Mouse (Mus musculus) left cerebral cortex, adult 2 months (tissue): ENCODE results near the gene Dupd1. TPM values are rescaled to one million over a fixed set of nuclear protein-coding genes. Genes with fewer than 3 reads are reported as not detected.

ENCODE experiments used
- DNase-seq, 2 experiments: peaks; one replicate each; pipeline ENCODE4 v3.0.0; 2021 to 2022; ENCODE audit warnings: low spot score in 2 of 2, mixed read lengths in 1 of 2; ENCODE audit errors: extremely low spot score in 1 of 2
- H3K27ac ChIP-seq: fragments of 200-600 bp; 2 replicates; pipeline ENCODE4 v1.8.1; 2022
- H3K4me3 ChIP-seq: fragments of 200-600 bp; 2 replicates; pipeline ENCODE4 v1.8.1; 2022
- CTCF ChIP-seq: fragments of 200-600 bp; IDR thresholded peaks from 2 replicates; pipeline ENCODE4 v1.8.1; 2022; ENCODE audit warnings: antibody characterized with exemption, mild to moderate bottlenecking, moderate library complexity
- intact Hi-C: fragments of 180-260 bp; cut with DNase I; formaldehyde crosslinking; loops from one replicate; pipeline ENCODE4 v1.15.1; 2025
- total RNA-seq, 2 experiments: library from RNA; stranded (reverse); gene quantifications; 2 replicates each; pipeline ENCODE4 v1.2.3; 2021

Dupd1 gene
- total RNA-seq, 2 experiments from 2014 or later: not detected

- Histone ChIP-seq H3K27ac (no peak overlapping the region), H3K4me3 (no peak overlapping the region)
- intact Hi-C loops: no loop called here
- TF ChIP-seq CTCF: no peak
- no peak for DNase-seq
Observed at GRCm38 (mm10) chr14:21719646-21720383, 5.4 kb upstream of the Dupd1 start.

GRCm38 (mm10) chr14:21711231-21711630 lies 3.1 kb downstream of the Dupd1 start:
- DNase-seq: no peak
- Histone ChIP-seq H3K4me3 (no peak overlapping the region), H3K27ac (no peak overlapping the region)
- intact Hi-C loops: no loop called here
- no peak for TF ChIP-seq CTCF

- no peak for DNase-seq
- intact Hi-C loops: no loop called here
- Histone ChIP-seq H3K4me3 (no peak overlapping the region), H3K27ac (no peak overlapping the region)
- no peak; the same call in 1 of the 2 replicates for TF ChIP-seq CTCF
Observed at GRCm38 (mm10) chr14:21709545-21709944, 4.8 kb downstream of the Dupd1 start.

GRCm38 (mm10) chr14:21706759-21707571 lies 7.4 kb downstream of the Dupd1 start:
- DNase-seq: peak; percentile 19 to 36
- intact Hi-C loops: no loop called here
- Histone ChIP-seq H3K27ac (peak overlapping the region; percentile 87), H3K4me3 (no peak overlapping the region)
- TF ChIP-seq CTCF: no peak

- Histone ChIP-seq H3K27ac (no peak overlapping the region), H3K4me3 (no peak overlapping the region)
- intact Hi-C loops: no loop called here
- no peak for DNase-seq
- no peak for TF ChIP-seq CTCF
Observed at GRCm38 (mm10) chr14:21705462-21705861, 8.9 kb downstream of the Dupd1 start.

GRCm38 (mm10) chr14:21703255-21703654 lies 11.1 kb downstream of the Dupd1 start:
- no peak overlapping the region for H3K27ac ChIP-seq
- DNase-seq: no peak
- intact Hi-C loops: no loop called here
- H3K4me3 ChIP-seq: no peak overlapping the region
- TF ChIP-seq CTCF: no peak

- DNase-seq: no peak
- no peak overlapping the region for H3K4me3 ChIP-seq
- intact Hi-C loops: no loop called here
- TF ChIP-seq CTCF: no peak
- no peak overlapping the region for H3K27ac ChIP-seq
Observed at GRCm38 (mm10) chr14:21702691-21703090, 11.7 kb downstream of the Dupd1 start.

GRCm38 (mm10) chr14:21696186-21696830 lies 18.1 kb downstream of the Dupd1 start:
- intact Hi-C loops: no loop called here
- DNase-seq: no peak

GRCm38 (mm10) chr14:21695020-21695419 lies 19.4 kb downstream of the Dupd1 start:
- Histone ChIP-seq H3K27ac (no peak overlapping the region), H3K4me3 (no peak overlapping the region)
- TF ChIP-seq CTCF: no peak
- intact Hi-C loops: no loop called here
- DNase-seq: no peak

More at GRCm38 (mm10) chr14:21696186-21696830, 18.1 kb downstream of the Dupd1 start:
- Histone ChIP-seq H3K4me3 (no peak overlapping the region), H3K27ac (no peak overlapping the region)
- TF ChIP-seq CTCF: no peak

- intact Hi-C loops: no loop called here
- no peak for DNase-seq
- Histone ChIP-seq H3K4me3 (no peak overlapping the region), H3K27ac (no peak overlapping the region)
- TF ChIP-seq CTCF: no peak
Observed at GRCm38 (mm10) chr14:21691070-21691469, 23.3 kb downstream of the Dupd1 start.

- Histone ChIP-seq H3K27ac (no peak overlapping the region), H3K4me3 (no peak overlapping the region)
- no peak for DNase-seq
- no peak for TF ChIP-seq CTCF
- intact Hi-C loops: loop anchor here (10.0 kb wide), 1 partner anchor 158 kb away; the partner anchor contains the start of gene Comtd1
Observed at GRCm38 (mm10) chr14:21686376-21687279, 27.7 kb downstream of the Dupd1 start.
